Mouse (Mus musculus) hindbrain, embryonic 11.5 days (tissue): Measurements from ENCODE around the gene Anp32e. TPM values are rescaled to one million over a fixed set of nuclear protein-coding genes. Genes with fewer than 3 reads are reported as not detected.

Experiments used
- ATAC-seq: fragments of 200-750 bp; cut with Nextera tagmentation; 2 replicates; pipeline ENCODE4 v1.8.0; 2017; ENCODE audit warnings: mild to moderate bottlenecking, moderate TSS enrichment, moderate library complexity; ENCODE audit not compliant: low FRiP score
- DNase-seq: peaks from one replicate; pipeline ENCODE4 v3.0.0-alpha.2; 2015; ENCODE audit warnings: low spot score
- H3K27ac ChIP-seq: fragments of 300-500 bp; sonication (generic); 2 replicates; pipeline ENCODE4 v1.5.1; 2014; ENCODE audit warnings: mild to moderate bottlenecking, low read depth, low read length
- H3K27me3 ChIP-seq: fragments of 300-500 bp; sonication (generic); 2 replicates; pipeline ENCODE4 v1.6.1; 2014; ENCODE audit warnings: mild to moderate bottlenecking, low read length, moderate library complexity, mixed read lengths; ENCODE audit not compliant: control insufficient read depth, insufficient read depth
- H3K36me3 ChIP-seq: fragments of 300-500 bp; sonication (generic); 2 replicates; pipeline ENCODE4 v1.6.1; 2014; ENCODE audit warnings: mild to moderate bottlenecking, low read length, moderate library complexity, mixed read lengths; ENCODE audit not compliant: control insufficient read depth, insufficient read depth
- H3K4me1 ChIP-seq: fragments of 300-500 bp; sonication (generic); replicated peaks from 2 replicates; pipeline ENCODE4 v1.6.1; 2014; ENCODE audit warnings: low read length, mixed read lengths; ENCODE audit not compliant: control insufficient read depth, insufficient read depth
- H3K4me2 ChIP-seq: fragments of 300-500 bp; sonication (generic); replicated peaks from 2 replicates; pipeline ENCODE4 v1.6.1; 2014; ENCODE audit warnings: mild to moderate bottlenecking, low read depth, low read length
- H3K4me3 ChIP-seq: fragments of 300-500 bp; sonication (generic); 2 replicates; pipeline ENCODE4 v1.5.1; 2014; ENCODE audit warnings: low read depth, low read length
- H3K9ac ChIP-seq: fragments of 300-500 bp; sonication (generic); 2 replicates; pipeline ENCODE4 v1.6.1; 2014; ENCODE audit warnings: low read depth, low read length
- H3K9me3 ChIP-seq: fragments of 300-500 bp; sonication (generic); 2 replicates; pipeline ENCODE4 v1.6.1; 2016; ENCODE audit warnings: low read length; ENCODE audit not compliant: control insufficient read depth
- WGBS: fragments of 180-500 bp; shearing (Covaris S2); extraction: QIAGEN DNeasy Blood & Tissue Kit; methylation state at CpG from one replicate; pipeline ENCODE4 v1.1.7; 2014; 5-methylcytosine and 5-hydroxymethylcytosine counted together
- polyA plus RNA-seq: library from polyadenylated mRNA; unstranded; fragments of >200 nt; fragmentation: Nextera tagmentation; extraction: Ambion mirVana; gene quantifications from 2 replicates; pipeline ENCODE4 v1.2.1, GENCODE M21; 2014

Anp32e gene
- polyA plus RNA-seq, 1 experiment from 2014 or later: 114 TPM

- peak overlapping the region; percentile 40 for H3K4me2 ChIP-seq
- H3K36me3 ChIP-seq: peaks cover 14% of the 10 kb centered on the region
- peak; percentile 86 for ATAC-seq
- DNase-seq: peak; percentile 70
- WGBS: 5% methylated on average over 12 of the region's 12 CpGs
- H3K27me3 ChIP-seq: no peaks in the 10 kb centered on the region
- peak overlapping the region; percentile 84 for H3K27ac ChIP-seq
- H3K9me3 ChIP-seq: no peaks in the 10 kb centered on the region
- H3K4me1 ChIP-seq: peaks cover 11% of the 10 kb centered on the region; the same call in 1 of the 2 replicates
- H3K9ac ChIP-seq: peak overlapping the region; percentile 1; the same call in 1 of the 2 replicates
- H3K4me3 ChIP-seq: 0 out of 2 replicates have a peak overlapping the region, but pooled peaks have one; percentile 4
These were observed 56.4 kb downstream of the Anp32e start for GRCm38 (mm10) chr3:95985209-95986000.

GRCm38 (mm10) chr3:95986001-95986622 is 57.1 kb downstream of the Anp32e start:
- DNase-seq (peak; percentile 76), ATAC-seq (peak; percentile 46)
- Histone ChIP-seq H3K4me2 (peak overlapping the region; percentile 40), H3K27ac (peak overlapping the region; percentile 84), H3K27me3 (no peaks in the 10 kb centered on the region), H3K9ac (peak overlapping the region; percentile 40), H3K4me1 (peaks cover 11% of the 10 kb centered on the region; the same call in 1 of the 2 replicates), H3K9me3 (no peaks in the 10 kb centered on the region), H3K36me3 (peaks cover 14% of the 10 kb centered on the region), H3K4me3 (peak overlapping the region; percentile 14)
- under 1% methylated on average over 21 of the region's 21 CpGs for WGBS

- Histone ChIP-seq H3K36me3 (peaks cover 20% of the 10 kb centered on the region), H3K9me3 (no peaks in the 10 kb centered on the region), H3K4me2 (no peak overlapping the region), H3K27ac (no peak overlapping the region), H3K4me3 (no peak overlapping the region), H3K4me1 (peaks cover 11% of the 10 kb centered on the region; the same call in 1 of the 2 replicates), H3K9ac (no peak overlapping the region), H3K27me3 (no peaks in the 10 kb centered on the region)
- ATAC-seq (no peak), DNase-seq (no peak)
- 71% methylated on average over 4 of the region's 4 CpGs for WGBS
These were observed 57.9 kb downstream of the Anp32e start for GRCm38 (mm10) chr3:95986984-95987383.

GRCm38 (mm10) chr3:95987386-95988110 is 58.5 kb downstream of the Anp32e start:
- Histone ChIP-seq H3K4me2 (no peak overlapping the region), H3K9ac (no peak overlapping the region), H3K4me1 (peaks cover 11% of the 10 kb centered on the region; the same call in 1 of the 2 replicates), H3K4me3 (no peak overlapping the region), H3K9me3 (no peaks in the 10 kb centered on the region), H3K27ac (no peak overlapping the region), H3K36me3 (peaks cover 20% of the 10 kb centered on the region), H3K27me3 (no peaks in the 10 kb centered on the region)
- WGBS: 74% methylated on average over 6 of the region's 6 CpGs
- no peak for DNase-seq
- no peak for ATAC-seq

GRCm38 (mm10) chr3:95988138-95988537 is 59.1 kb downstream of the Anp32e start:
- ATAC-seq: no peak
- no peak overlapping the region for H3K27ac ChIP-seq
- H3K9me3 ChIP-seq: no peaks in the 10 kb centered on the region
- no peak overlapping the region for H3K4me3 ChIP-seq
- WGBS: 94% methylated on average over 1 of the region's 1 CpGs
- no peak overlapping the region for H3K9ac ChIP-seq
- no peaks in the 10 kb centered on the region for H3K27me3 ChIP-seq
- H3K4me1 ChIP-seq: peaks cover 11% of the 10 kb centered on the region; the same call in 1 of the 2 replicates
- peaks cover 20% of the 10 kb centered on the region for H3K36me3 ChIP-seq
- no peak for DNase-seq
- no peak overlapping the region for H3K4me2 ChIP-seq

- Histone ChIP-seq H3K27ac (no peak overlapping the region), H3K4me1 (peaks cover 19% of the 10 kb centered on the region; the same call in 1 of the 2 replicates), H3K9me3 (no peaks in the 10 kb centered on the region), H3K4me3 (no peak overlapping the region), H3K4me2 (no peak overlapping the region), H3K9ac (no peak overlapping the region), H3K27me3 (no peaks in the 10 kb centered on the region), H3K36me3 (peaks cover 20% of the 10 kb centered on the region)
- DNase-seq (no peak), ATAC-seq (no peak)
- WGBS: 62% methylated on average over 10 of the region's 10 CpGs
These were observed 59.9 kb downstream of the Anp32e start for GRCm38 (mm10) chr3:95988969-95989368.

GRCm38 (mm10) chr3:95990413-95990941 is 61.4 kb downstream of the Anp32e start:
- H3K4me1 ChIP-seq: peaks cover 21% of the 10 kb centered on the region; the same call in 1 of the 2 replicates
- no peak overlapping the region for H3K27ac ChIP-seq

GRCm38 (mm10) chr3:95992990-95993603 is 64.1 kb downstream of the Anp32e start:
- WGBS: 53% methylated on average over 5 of the region's 5 CpGs
- ATAC-seq (no peak), DNase-seq (no peak)
- H3K9ac ChIP-seq: peak overlapping the region; percentile 94
- H3K27ac ChIP-seq: peak overlapping the region; percentile 17; the same call in 1 of the 2 replicates
- H3K4me3 ChIP-seq: peak overlapping the region; percentile 52
- H3K9me3 ChIP-seq: no peaks in the 10 kb centered on the region
- H3K36me3 ChIP-seq: peaks cover 20% of the 10 kb centered on the region
- peak overlapping the region; percentile 49 for H3K4me2 ChIP-seq
- H3K4me1 ChIP-seq: peaks cover 18% of the 10 kb centered on the region; the same call in 1 of the 2 replicates
- H3K27me3 ChIP-seq: no peaks in the 10 kb centered on the region

More at GRCm38 (mm10) chr3:95990413-95990941, 61.4 kb downstream of the Anp32e start:
- WGBS: 88% methylated on average over 12 of the region's 12 CpGs
- Histone ChIP-seq H3K36me3 (peaks cover 20% of the 10 kb centered on the region), H3K9ac (no peak overlapping the region), H3K9me3 (no peaks in the 10 kb centered on the region), H3K4me2 (no peak overlapping the region), H3K27me3 (no peaks in the 10 kb centered on the region), H3K4me3 (no peak overlapping the region)
- DNase-seq: no peak
- no peak for ATAC-seq
